Mouse (Mus musculus) G1E (cell line): ENCODE results near the gene Jade2.
A peak's percentile ranks its signal among the peaks of the same experiment; 100 is the strongest.

Experiments
- CTCF ChIP-seq: IDR thresholded peaks from 2 replicates; pipeline ENCODE4 v1.5.1; 2012; ENCODE audit warnings: low read depth, low read length, inconsistent platforms, mixed read lengths
- GATA1 ChIP-seq: IDR thresholded peaks from 2 replicates; pipeline ENCODE4 v1.6.1; 2012; ENCODE audit warnings: borderline replicate concordance, low read length, inconsistent platforms, mixed read lengths

DNA sequence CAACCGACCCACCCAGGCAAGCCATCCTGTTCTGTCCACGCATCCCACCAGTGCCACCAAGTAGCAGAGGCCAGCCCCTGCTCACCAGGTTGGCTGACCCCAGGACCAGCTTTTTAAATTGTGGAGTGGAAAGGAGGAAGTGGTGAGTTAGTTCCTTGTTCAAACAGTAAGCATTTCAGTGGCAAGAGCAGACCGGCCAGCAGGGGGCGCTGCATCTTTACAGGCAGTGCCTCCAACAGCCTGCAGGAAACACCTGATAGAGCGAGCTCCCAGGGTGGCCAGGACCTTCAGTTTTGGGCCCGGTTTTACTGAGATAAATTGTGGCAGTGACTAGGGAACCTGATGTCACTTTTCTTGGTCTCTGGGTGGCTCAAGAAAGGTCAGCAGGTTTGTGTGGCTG, 39.7 kb downstream of the Jade2 start:
- TF ChIP-seq CTCF = peak; percentile 80
- TF ChIP-seq GATA1 = no peak
